ENCODE assay signal across 24 mouse cellular contexts in the genomic region with DNA sequence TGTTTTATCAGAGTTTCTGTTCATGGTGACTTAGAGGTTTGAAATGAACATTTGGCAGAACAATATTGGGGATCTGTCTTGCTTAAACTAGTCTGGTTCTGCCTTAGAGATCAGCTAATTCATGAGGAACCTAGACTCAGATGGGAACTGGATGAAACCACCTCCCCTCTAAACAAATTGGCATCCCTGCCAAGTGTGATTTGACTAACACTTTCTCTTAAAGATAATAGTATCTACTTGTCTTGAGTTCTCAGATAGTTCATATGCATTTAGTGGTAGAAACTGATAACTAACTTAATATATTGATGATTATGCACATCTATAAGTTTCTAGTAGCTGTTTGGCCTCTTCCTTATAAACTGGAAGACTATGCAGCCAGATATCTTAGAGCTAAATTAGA.
"Had no signal": no experiment of that assay in that cellular context is flagged by ENCODE, and none has a peak within 500 bp of the region (broad histone marks: within the 10 kb centered on the region; RNA-seq: fewer than 3 reads in every experiment).

No protein-coding gene starts in this region.

- ATAC-seq: hindbrain, embryonic 16.5 days; inflammation-experienced regulatory T-cells, adult 6 months; intestine, embryonic 15.5 days; intestine, postnatal 0 days had no signal

- H3K27me3 ChIP-seq: heart, embryonic 12.5 days; hindbrain, embryonic 12.5 days; intestine, embryonic 15.5 days; limb, embryonic 13.5 days had no signal

- H3K4me2 ChIP-seq: heart, embryonic 12.5 days; hindbrain, embryonic 12.5 days; hindbrain, embryonic 14.5 days; intestine, embryonic 15.5 days; limb, embryonic 13.5 days had no signal

- H3K4me3 ChIP-seq: gastrocnemius, adult 2 months; heart, embryonic 10.5 days; heart, embryonic 12.5 days; hindbrain, embryonic 10.5 days; hindbrain, embryonic 12.5 days; intestine, embryonic 15.5 days; layer of hippocampus, adult 2 months; limb, embryonic 13.5 days had no signal

- H3K9me3 ChIP-seq: heart, embryonic 10.5 days; heart, embryonic 12.5 days; hindbrain, embryonic 10.5 days; hindbrain, embryonic 12.5 days; intestine, embryonic 15.5 days; limb, embryonic 13.5 days had no signal

- H3K9ac ChIP-seq: heart, embryonic 12.5 days; hindbrain, embryonic 12.5 days; hindbrain, embryonic 14.5 days; intestine, embryonic 15.5 days; limb, embryonic 13.5 days had no signal

- H3K36me3 ChIP-seq: heart, embryonic 10.5 days; intestine, embryonic 15.5 days had no signal

- DNase-seq: gastrocnemius, adult 2 months; gastrocnemius, postnatal 10 days; gastrocnemius, postnatal 25 days; heart, adult 18-20 months; heart, postnatal 10 days; heart, postnatal 4 days; kidney, adult 18-20 months; kidney, adult 8-10 months; kidney, postnatal 10 days; kidney, postnatal 25 days; kidney, postnatal 4 days; layer of hippocampus, postnatal 36 days; left cerebral cortex, postnatal 4 days had no signal

- H3K27ac ChIP-seq: gastrocnemius, adult 2 months; heart, embryonic 10.5 days; hindbrain, embryonic 10.5 days; hindbrain, embryonic 12.5 days; hindbrain, embryonic 14.5 days; intestine, embryonic 15.5 days; layer of hippocampus, adult 2 months; limb, embryonic 13.5 days had no signal
